Mouse (Mus musculus) lung, adult 2 months (tissue): ENCODE data around the gene Zbtb48.

ENCODE experiments used
- CTCF ChIP-seq: fragments of 200-500 bp; IDR thresholded peaks from 2 replicates; pipeline ENCODE4 v1.5.1; 2011; ENCODE audit warnings: mild to moderate bottlenecking, low read length, control low read depth; ENCODE audit not compliant: insufficient read depth
- POLR2A ChIP-seq: fragments of 200-500 bp; IDR thresholded peaks from 2 replicates; pipeline ENCODE4 v1.6.1; 2011; ENCODE audit warnings: low read depth, mild to moderate bottlenecking, control low read depth, low read length, borderline replicate concordance; ENCODE audit errors: extremely low read depth

GRCm38 (mm10) chr4:152073715-152074114 is 46.2 kb upstream of the Zbtb48 start:
- TF ChIP-seq CTCF (no peak), POLR2A (no peak)
